Mouse (Mus musculus) embryonic fibroblast, embryonic 13.5 days (primary cell): ENCODE measurements around the gene Tubb2b.

ENCODE experiments used
- CTCF ChIP-seq: IDR thresholded peaks from 2 replicates; pipeline ENCODE4 v1.5.1; 2011; ENCODE audit warnings: mild to moderate bottlenecking, control low read depth, low read length, moderate library complexity, borderline replicate concordance; ENCODE audit not compliant: insufficient read depth
- POLR2A ChIP-seq: IDR thresholded peaks from 2 replicates; pipeline ENCODE4 v1.6.1; 2011; ENCODE audit warnings: low read depth, mild to moderate bottlenecking, control low read depth, low read length, moderate library complexity

- no peak for TF ChIP-seq CTCF
- TF ChIP-seq POLR2A: no peak
These were observed 3.2 kb upstream of the Tubb2b start for GRCm38 (mm10) chr13:34133326-34134071.
